Mouse (Mus musculus) lung, postnatal 25 days (tissue): ENCODE data around the gene Abcf3.
A peak's percentile ranks its signal among the peaks of the same experiment; 100 is the strongest.

Experiments
- DNase-seq: peaks from one replicate; pipeline ENCODE4 v3.0.0; 2022; ENCODE audit warnings: low spot score

Gene Abcf3

DNA sequence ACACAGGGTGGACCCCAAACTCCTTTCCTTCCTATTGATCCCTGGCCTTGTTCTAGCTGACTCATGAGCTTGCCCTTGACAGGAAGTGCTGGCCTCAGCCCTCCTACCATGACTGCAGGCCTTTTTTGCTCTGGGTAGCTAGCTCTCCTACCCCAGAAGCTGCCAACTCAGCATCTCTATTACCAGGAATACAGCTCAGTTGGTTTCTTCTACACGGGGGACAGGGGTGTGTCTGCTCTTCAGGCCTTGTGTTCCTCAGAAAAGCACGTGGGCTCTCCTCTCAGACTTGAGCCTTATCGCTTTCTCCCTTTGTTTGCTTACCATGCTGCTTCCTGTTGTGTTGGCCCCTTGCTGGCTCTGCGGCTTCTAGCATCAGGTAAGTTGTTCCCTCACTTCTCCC, 7.9 kb upstream of the Abcf3 start:
- no peak for DNase-seq

DNA sequence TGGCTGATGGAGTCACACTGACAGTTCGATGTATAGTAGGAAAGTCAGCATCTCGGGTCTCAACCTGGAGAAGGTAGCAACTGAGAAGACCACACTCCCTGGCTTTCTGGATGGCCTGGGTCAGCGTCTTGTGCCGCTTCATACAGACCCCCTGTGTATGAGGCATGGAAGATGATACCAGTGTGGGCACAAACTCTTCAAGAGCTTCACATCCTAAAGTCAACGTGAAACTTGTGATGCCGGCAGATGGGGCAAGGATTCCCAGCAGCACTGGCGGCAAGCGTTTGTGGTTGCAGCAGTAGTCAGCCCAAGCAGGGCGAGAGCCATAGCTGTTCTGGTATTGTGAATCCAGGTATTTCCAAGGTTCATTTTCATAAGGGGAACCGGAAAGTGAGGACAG, 2.7 kb upstream of the Abcf3 start:
- DNase-seq: no peak

DNA sequence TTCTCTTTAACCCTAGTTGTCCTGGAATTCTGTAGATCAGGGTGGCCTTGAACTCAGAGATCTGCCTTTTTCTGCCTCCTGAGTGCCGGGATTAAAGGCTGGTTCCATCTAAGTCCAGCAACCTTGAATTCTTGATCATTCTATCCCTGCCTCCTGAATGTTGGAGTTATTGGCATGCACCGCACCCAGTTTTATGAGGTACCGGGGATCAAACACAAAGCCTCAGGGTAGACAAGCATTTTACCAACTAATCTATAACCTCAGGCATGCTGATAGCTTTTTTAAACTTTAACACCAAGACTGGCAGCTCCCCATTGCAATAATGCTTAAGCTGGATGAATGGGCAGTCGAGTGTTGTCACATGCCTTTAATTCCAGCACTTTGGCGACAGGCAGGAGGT, 954 bp upstream of the Abcf3 start:
- DNase-seq: peak; percentile 34

DNA sequence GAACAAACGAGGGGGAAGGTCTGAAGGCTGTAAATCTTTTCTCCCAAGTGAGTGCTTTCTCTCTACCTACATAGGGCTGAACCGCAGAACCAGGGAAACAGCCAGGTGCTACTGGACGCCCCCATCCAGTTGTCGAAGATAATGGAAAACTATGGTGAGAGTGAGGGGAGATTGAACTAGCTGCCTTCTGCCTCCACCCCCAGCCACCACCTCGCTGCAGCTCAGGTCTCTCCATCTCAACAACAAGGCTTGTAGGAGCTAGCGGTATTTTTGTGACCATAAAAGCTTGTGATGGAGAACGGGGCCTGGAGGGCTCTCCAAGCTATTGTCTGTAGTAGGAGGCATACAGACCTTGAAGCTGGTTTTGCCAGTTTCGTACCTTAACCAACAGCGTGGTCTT, 784 bp downstream of the Abcf3 start:
- DNase-seq: no peak

DNA sequence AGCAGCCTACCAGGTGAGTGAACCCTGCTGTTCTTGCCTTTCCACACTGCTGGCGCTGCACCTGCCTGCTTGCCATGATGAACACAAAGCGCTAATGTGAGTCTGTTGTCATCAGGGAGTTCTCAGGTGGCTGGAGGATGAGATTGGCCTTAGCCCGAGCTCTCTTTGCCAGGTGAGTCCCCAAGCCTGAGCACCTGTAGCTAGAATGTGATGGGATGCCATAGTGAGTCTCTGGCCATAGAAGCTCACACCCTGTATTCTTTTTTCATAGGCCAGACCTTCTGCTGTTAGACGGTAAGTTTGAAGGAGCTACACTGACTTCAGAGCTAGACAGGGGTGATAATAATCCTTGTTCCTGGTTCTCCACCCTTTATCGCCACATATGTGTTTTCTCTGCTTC, 3.3 kb downstream of the Abcf3 start:
- no peak for DNase-seq

DNA sequence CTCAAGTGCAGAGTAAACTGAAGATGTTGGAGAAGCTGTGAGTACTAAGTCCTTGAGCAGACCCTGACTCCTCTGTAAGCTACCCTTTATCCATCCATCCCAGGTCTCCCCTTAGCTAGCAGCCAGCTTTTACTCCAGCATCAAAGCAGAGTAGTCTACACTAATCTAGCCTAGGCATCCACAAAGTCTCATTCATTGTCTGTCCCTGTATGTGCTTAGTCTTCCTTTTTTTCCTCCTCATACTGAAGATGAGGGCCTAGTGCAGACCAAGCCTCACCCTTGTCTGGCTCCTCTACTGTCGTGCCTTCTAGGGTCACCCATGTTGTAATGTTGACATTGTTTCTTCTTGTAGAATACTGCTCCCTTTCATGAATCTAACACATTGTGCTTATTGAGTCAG, 4.2 kb downstream of the Abcf3 start:
- DNase-seq: no peak

DNA sequence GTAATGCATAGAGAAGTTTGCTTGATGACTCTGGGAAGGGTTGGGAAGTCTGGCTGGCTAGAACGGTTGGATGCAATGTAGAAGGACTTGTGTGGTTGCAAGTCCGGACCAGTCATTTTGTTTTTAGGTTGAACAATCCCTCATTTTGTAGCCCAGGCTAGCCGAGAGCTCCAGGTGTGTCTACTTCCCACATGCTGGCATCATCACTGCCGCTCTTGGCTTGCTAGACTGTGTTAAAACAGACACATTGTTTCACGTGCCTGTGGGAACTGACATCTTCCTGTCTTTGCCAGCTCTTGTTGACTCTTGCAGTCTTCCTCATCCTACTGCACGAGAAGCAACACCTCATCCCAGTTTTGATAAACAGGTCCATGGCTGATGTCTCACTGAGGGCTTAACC, 6.6 kb downstream of the Abcf3 start:
- DNase-seq: no peak

DNA sequence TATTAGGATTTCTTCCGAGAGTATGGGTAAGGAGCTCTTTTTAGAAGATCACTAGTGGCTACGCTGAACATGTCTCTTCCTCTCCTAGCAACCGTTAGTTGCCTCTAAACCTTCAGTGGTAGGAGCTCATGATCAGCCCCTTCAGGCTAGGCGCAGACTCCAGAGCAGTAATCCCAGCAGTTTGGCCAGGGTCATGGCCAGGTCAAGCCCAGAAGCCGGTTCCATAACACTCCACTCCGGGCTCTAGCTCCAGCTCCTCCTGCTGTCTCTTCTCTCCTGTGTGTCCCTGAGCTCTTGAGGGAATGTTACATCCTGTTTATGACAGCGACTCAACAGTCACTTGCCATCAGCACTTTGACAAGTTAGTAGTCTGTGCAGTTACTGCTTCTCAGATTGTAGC, 9.0 kb downstream of the Abcf3 start:
- no peak for DNase-seq

DNA sequence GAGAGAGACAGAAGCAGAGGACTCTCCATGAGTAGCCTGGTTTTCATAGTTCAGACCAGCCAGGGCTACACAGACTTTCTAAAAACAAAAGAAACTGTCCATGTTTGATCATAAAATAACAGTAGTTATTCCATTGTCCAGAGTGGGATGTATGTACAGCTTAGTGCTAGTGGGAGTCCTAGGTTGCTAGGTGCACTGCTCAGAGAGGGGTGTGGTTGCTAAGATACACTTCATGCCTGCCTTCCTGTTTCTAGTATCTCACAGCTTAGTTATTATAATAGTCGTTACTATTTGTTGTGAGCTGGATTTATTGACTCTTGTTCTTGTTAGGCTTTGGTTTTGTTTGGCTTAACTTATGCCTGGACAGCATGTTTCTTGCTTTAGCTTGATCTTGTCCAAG, 16.7 kb downstream of the Abcf3 start:
- DNase-seq: no peak

DNA sequence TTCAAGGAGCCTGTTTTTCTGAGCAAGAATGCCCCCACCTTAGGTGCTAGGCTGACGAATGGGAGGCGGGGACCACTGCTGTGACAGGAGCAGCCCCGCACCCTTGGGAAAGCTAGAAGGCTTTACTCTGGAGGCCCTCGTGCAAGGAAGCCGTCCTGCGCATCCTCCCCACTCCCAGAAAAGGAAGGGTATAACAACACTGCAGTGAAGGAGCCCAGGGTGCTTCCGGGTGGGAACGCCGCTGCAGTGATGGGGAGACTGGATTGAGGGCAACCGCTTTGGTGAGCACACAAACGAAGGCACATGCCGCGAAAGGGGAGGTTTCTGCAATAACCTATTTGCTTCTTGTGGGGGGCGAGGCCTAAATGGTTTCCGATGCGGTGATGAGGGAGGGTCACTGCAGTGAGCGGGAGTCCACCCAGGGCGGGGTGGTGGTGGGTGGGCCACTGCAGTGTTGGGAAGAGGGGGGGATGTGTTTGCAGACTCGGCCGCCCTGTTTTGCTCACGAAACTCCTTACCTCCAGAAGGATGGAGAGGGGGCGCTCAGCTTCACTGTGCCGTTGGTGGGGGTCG, 41.1 kb downstream of the Abcf3 start, which contains the start of gene Vwa5b2:
Vwa5b2 (plus strand) TSS at position 106 of the 573 bp plus-strand sequence.
- no peak for DNase-seq

DNA sequence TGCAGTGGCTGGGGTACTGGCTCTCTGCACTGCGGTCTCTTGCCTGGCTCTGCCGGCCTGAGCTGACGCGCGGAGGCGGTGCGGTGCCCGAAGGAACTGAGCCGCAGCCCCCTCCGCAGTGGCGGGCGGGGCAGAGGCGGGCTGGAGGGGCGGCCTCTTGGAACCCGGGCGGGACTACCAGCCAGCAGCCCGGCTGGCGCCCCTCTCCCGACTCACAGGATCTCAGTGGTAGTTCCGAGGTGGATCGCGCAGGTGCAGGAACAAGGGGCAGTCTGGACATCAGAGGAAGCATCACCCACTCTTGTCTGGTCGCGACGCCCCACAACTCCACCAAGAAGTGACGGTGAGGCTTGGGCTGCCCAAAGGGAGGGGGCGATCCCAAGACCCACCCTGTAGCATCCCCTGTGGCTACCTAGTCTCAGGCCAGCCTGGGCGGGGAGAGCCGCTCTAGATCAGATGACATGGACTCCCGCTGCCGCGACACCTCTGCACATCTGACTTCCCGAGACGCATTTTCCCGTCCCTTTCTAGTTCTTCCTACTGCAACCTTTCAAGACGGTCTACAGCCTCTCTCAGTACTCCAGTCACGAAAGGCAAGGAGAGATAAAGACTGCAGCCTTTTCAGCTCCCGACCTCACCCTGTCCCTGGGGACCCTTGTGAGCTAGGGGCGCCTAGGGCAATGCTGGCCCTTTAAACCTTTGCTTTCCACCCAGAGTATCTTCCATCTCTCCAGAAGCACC, 41.7 kb downstream of the Abcf3 start:
- no peak for DNase-seq

DNA sequence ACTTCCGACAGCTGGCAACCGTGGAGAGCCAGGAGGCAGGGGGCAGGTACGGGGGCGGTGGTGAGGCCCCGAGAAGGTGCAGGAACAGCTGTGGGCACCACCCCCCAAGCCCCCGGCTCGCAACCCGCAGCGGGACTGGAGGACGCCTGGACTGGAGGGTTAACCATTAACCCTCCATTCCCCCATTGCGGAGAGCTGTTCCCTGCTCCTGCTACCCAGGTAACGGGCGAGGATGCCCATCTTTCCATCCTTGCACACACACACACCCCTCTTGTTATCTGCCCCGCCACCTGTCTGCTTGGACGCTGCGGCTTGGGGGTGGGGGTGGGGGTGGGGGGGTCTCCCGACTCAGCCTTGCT, 42.3 kb downstream of the Abcf3 start:
- no peak for DNase-seq

DNA sequence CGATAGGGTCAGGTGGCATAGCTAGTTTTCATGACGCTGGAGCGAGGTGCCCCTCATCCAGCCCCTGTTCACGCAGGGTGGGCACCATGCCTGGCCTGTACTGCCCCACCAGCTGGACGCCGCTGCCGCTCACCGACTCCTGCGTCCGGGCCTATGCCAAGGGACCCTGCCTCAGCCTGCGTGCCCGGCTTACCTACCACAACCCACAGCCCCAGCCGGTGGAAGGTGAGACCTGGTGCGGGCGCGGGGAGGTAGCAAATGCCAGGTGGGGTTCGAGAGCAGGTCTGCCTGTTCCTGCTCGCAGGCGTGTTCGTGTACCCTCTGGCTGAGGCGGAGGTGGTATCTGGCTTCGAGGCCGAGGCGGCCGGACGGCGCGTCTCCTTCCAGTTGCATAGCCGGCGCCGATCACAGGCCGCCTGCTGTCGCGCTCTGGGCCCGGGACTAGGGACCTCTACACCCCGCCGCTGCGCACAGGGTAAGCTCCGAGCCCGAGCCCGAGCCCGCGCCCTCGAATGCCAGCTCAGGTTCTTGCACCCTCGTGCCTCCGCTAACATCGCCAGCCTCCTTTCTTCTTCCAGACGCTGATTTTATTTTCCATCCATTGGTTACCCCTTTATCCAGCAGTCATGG, 42.8 kb downstream of the Abcf3 start:
- DNase-seq: no peak

DNA sequence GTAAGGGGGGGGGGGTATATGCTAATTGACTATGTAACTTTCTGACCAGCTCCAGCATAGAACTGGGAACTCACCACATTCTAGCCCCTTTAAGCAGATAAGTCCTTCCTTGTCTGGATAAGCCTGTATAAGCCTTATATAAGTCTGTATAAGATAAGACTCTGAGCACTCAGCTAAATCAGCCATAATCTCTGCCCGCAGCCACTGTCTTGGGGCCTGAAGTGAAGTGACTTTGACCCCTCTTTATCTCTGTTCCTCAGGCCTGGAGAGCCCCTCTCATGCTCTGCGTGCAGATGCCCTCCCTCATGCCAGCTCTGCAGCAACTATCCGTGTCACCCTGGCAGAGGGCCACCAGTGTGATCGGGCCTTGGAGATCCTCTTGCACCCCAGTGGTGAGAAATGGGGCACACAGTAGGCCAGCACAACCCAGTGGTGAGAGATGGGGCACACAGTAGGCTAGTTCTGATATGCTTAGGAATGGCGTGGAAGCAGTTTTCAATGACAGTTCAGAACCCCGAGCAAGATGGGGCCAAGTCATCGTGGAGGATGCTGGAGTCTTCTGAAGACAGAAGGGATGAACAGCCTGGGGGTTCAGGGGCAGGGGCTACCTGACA, 46.8 kb downstream of the Abcf3 start:
- DNase-seq: no peak

DNA sequence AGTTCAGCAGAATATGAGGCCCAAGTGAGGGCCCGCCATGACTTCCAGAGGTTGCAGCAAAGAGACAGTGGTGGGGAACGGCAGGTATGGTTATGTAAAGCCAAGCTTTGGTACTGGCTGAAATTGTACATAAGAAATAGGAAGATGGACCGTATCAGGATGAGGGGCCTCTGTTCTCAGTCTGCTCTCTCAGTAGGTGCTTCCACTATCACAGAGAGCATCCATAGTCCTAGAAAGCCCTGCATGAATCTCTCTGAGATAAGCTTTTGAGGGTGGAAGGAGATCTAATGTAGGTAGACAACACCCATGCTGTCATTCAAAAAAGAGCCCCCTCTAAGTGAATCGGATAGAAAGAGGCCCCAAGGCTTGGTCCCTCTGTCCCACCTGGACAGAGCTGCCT, 47.4 kb downstream of the Abcf3 start:
- DNase-seq: no peak

DNA sequence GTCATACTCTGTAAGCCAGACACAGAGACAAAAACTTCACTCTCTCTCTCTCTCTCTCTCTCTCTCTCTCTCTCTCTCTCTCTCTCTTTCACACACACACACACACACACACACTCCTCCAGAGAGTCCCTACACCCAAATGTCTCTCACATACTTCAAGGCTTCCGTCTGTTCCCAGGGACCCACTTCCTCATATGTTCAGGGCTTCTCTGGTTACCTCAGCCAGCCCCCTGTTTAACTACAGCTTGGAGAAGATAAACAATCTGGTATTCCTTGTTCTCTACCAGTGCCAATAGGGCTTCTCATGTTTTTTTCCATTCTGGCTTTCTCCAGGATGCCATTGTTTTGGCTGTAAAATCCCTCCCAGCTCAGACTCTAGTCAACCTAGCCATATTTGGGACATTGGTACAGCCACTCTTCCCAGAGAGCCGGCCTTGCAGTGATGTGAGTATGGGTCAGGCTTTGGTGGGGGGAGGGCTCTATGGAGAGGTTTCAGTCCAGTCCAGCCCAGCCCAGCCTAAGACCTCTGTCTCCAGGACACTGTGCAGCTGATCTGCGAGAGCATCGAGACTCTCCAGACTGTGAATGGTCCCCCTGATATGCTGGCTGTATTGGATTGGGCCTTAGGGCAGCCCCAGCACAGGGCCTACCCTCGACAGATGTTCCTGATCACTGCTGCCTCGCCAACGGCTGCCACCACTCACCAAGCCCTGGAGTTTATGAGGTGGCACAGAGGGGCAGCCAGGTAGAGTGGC, 48.5 kb downstream of the Abcf3 start:
- DNase-seq: no peak

DNA sequence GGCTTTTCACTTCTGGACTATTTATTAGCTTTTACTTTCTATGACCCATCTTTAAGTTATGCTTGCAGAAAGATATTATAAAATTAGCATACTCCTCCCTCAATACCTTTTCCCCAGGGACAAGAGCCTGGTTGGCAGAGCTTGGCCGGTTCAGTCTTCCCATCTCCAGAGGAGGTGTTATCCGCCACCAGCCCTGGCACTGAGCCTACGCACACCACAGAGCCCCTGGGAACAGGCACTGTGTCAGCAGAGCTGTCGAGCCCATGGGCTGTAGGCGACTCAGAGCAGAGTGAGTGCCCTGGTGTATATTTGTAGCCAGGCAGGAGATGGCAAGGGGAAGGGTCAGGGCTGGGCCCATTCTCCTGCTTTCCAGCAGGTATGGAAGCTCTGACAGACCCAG, 52.1 kb downstream of the Abcf3 start:
- no peak for DNase-seq

DNA sequence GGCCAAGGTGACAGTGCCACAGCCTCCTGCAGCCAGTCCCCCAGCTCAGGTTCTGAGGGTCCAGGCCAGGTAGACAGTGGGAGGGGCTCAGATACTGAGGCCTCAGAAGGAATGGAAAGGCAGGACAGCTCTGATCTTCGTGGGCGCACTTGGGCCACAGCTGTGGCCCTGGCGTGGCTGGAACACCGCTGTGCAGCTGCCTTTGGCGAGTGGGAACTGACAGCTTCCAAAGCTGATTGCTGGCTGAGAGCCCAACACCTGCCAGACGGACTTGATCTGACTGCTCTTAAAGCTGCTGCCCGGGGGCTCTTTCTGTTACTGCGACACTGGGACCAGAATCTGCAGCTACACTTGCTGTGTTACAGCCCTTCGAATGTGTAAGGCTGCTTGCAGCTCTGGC, 56.3 kb downstream of the Abcf3 start:
- DNase-seq: no peak

DNA sequence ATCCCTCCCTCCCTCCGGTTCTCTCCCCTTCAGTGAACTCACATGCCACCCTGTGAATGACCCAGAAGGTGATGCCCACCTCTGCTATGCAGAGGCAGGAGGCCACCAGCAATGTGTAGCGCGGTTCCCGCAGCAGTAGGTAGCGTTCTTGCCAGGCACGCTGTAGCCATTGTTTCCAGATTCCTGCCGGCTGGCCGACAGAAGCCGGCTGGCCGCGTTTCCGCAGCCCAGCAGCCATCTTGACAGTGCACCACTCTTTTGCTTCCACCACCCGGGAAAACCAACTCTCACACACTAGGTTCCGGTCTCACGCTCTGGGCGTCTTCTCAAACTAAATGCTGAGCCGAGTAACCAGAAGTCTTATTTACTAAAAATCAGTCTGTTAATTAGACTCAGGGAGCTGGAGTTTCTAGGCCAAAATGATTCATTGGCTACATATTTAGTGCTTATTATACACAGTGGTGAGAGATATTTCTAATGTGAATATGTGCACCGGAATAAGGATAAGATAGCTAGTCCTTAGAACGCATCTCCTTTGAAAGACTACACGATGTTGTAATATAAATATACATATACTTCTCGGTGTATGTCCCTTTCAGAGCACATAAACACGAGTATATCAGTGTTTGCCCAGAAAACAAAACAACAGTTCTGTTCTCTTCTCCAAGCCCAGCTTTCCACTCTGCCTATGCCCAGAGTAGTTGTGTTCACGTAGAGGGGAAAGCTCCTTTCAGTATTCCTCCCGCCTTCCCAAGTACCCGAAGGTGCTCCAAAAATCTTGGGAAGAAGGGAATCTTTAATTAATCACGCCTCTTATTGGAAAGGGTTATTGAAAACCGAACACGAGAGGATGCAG, 62.4 kb downstream of the Abcf3 start:
- DNase-seq: peak; percentile 69
